24 mouse cellular contexts compared by ENCODE assay signal in genomic region chr12:50614341-50614740, GRCm38 (mm10). TPM values are rescaled to one million over a fixed set of nuclear protein-coding genes. Genes with fewer than 3 reads are reported as not detected.
DNase-seq lines count a peak whose midpoint lies in the region; ATAC-seq lines count a peak whose summit lies in the region.
"Had no signal": no experiment of that assay in that cellular context is flagged by ENCODE, and none has a peak within 500 bp of the region (broad histone marks: within the 10 kb centered on the region; RNA-seq: fewer than 3 reads in every experiment).

No protein-coding gene starts in this region.

- H3K27ac ChIP-seq in midbrain, embryonic 11.5 days (ENCODE audit: low read depth, low read length), result no peak overlapping the region
- no peak overlapping the region for H3K27ac ChIP-seq in midbrain, embryonic 15.5 days
- H3K27ac ChIP-seq in heart, embryonic 16.5 days (ENCODE audit: low read length), result peak overlapping the region; percentile 63
- H3K27ac ChIP-seq: embryonic facial prominence, embryonic 10.5 days; hindbrain, embryonic 14.5 days; limb, embryonic 10.5 days; liver, embryonic 12.5 days had no signal

- H3K27me3 ChIP-seq in midbrain, embryonic 11.5 days (ENCODE audit: control insufficient read depth, insufficient read depth, low read length), result no peaks in the 10 kb centered on the region
- no peaks in the 10 kb centered on the region for H3K27me3 ChIP-seq in midbrain, embryonic 15.5 days (replicated peaks)
- no peaks in the 10 kb centered on the region for H3K27me3 ChIP-seq in heart, embryonic 16.5 days (ENCODE audit: control insufficient read depth, insufficient read depth, low read length)
- H3K27me3 ChIP-seq: liver, embryonic 12.5 days; Patski had no signal

- no peaks in the 10 kb centered on the region for H3K9me3 ChIP-seq in midbrain, embryonic 11.5 days (ENCODE audit: control insufficient read depth, low read length)
- no peaks in the 10 kb centered on the region for H3K9me3 ChIP-seq in midbrain, embryonic 15.5 days
- H3K9me3 ChIP-seq in heart, embryonic 16.5 days (replicated peaks; ENCODE audit: control insufficient read depth, low read length), result no peaks in the 10 kb centered on the region
- H3K9me3 ChIP-seq: embryonic facial prominence, embryonic 10.5 days; limb, embryonic 10.5 days; liver, embryonic 12.5 days had no signal

- intact Hi-C loops in left cerebral cortex, postnatal 10 days (cut with DNase I), result no loop called here

- ATAC-seq in midbrain, embryonic 11.5 days (ENCODE audit: low FRiP score), result 0 out of 2 replicates have a peak, but pooled peaks have one; percentile 27
- no peak for ATAC-seq in midbrain, embryonic 15.5 days (replicated peaks)
- ATAC-seq in heart, embryonic 16.5 days (replicated peaks; ENCODE audit: extremely low read depth, insufficient read depth, low FRiP score), result peak; percentile 83
- ATAC-seq: intestine, embryonic 16.5 days; liver, embryonic 12.5 days; Patski had no signal

- DNase-seq in embryo, embryonic 10 days (ENCODE audit: low spot score), result peak; percentile 17
- DNase-seq in embryo, embryonic 9.5 days (ENCODE audit: extremely low spot score), result no peak
- no peak for DNase-seq in midbrain, embryonic 11.5 days (ENCODE audit: low spot score, missing footprints)
- DNase-seq in kidney, postnatal 4 days, result no peak
- no peak for DNase-seq in thymus, postnatal 36 days
- no peak for DNase-seq in left cerebral cortex, postnatal 10 days (ENCODE audit: extremely low spot score in 1 of 2, low spot score in 2 of 2)
- DNase-seq: B cell, adult 2 months; cerebellum, adult 11 months; gastrocnemius, postnatal 25 days; kidney, postnatal 25 days; lung, postnatal 10 days; right cerebral cortex, adult 18-20 months; thymus, postnatal 4 days had no signal

- no peak overlapping the region for H3K4me3 ChIP-seq in midbrain, embryonic 11.5 days (ENCODE audit: low read depth, low read length)
- H3K4me3 ChIP-seq in midbrain, embryonic 15.5 days, result no peak overlapping the region
- no peak overlapping the region for H3K4me3 ChIP-seq in heart, embryonic 16.5 days (ENCODE audit: low read length)
- H3K4me3 ChIP-seq: embryonic facial prominence, embryonic 10.5 days; erythroblast, embryonic 14.5 days; limb, embryonic 10.5 days; liver, embryonic 12.5 days had no signal

- WGBS in midbrain, embryonic 11.5 days, result 62% methylated on average over 6 of the region's 6 CpGs
- WGBS in midbrain, embryonic 15.5 days, result 55% methylated on average over 6 of the region's 6 CpGs
- 16% methylated on average over 6 of the region's 6 CpGs for WGBS in heart, embryonic 16.5 days

- H3K4me2 ChIP-seq in midbrain, embryonic 11.5 days, result no peak overlapping the region
- no peak overlapping the region for H3K4me2 ChIP-seq in midbrain, embryonic 15.5 days
- peak overlapping the region; percentile 22; the same call in 1 of the 2 replicates for H3K4me2 ChIP-seq in heart, embryonic 16.5 days (ENCODE audit: low read depth, low read length)
- H3K4me2 ChIP-seq: hindbrain, embryonic 14.5 days; liver, embryonic 12.5 days had no signal

- no peaks in the 10 kb centered on the region for H3K36me3 ChIP-seq in midbrain, embryonic 11.5 days (ENCODE audit: control insufficient read depth, insufficient read depth, low read length)
- H3K36me3 ChIP-seq in midbrain, embryonic 15.5 days (replicated peaks), result no peaks in the 10 kb centered on the region
- no peaks in the 10 kb centered on the region for H3K36me3 ChIP-seq in heart, embryonic 16.5 days (ENCODE audit: control insufficient read depth, insufficient read depth)
- H3K36me3 ChIP-seq: embryonic facial prominence, embryonic 10.5 days; limb, embryonic 10.5 days; liver, embryonic 12.5 days had no signal

- no peak overlapping the region for H3K9ac ChIP-seq in midbrain, embryonic 11.5 days (ENCODE audit: low read length)
- no peak overlapping the region for H3K9ac ChIP-seq in midbrain, embryonic 15.5 days
- H3K9ac ChIP-seq in heart, embryonic 16.5 days (ENCODE audit: low read length), result no peak overlapping the region
- H3K9ac ChIP-seq: hindbrain, embryonic 14.5 days; liver, embryonic 12.5 days had no signal

- no peaks in the 10 kb centered on the region for H3K4me1 ChIP-seq in midbrain, embryonic 11.5 days (ENCODE audit: control insufficient read depth, insufficient read depth, low read length)
- no peaks in the 10 kb centered on the region for H3K4me1 ChIP-seq in midbrain, embryonic 15.5 days
- peaks cover 13% of the 10 kb centered on the region for H3K4me1 ChIP-seq in heart, embryonic 16.5 days (ENCODE audit: control insufficient read depth, insufficient read depth, low read length)
- H3K4me1 ChIP-seq: embryonic facial prominence, embryonic 10.5 days; limb, embryonic 10.5 days; liver, embryonic 12.5 days had no signal

RNA-seq across cellular contexts. Expression of gene Prkd1, which starts 34.6 kb away (rescaled TPM):
- polyA plus RNA-seq in midbrain, embryonic 11.5 days (2014; fragmentation: Nextera tagmentation; extraction: Ambion mirVana), result 4.4 and 4.5 TPM in 2 replicates
- 2.1 and 2.3 TPM in 2 replicates for polyA plus RNA-seq in midbrain, embryonic 15.5 days (2015; fragmentation: Nextera tagmentation; extraction: Ambion mirVana)
- polyA plus RNA-seq in heart, embryonic 16.5 days (2015; fragmentation: Nextera tagmentation; extraction: Ambion mirVana), result 4.5 and 4.6 TPM in 2 replicates
- total RNA-seq in left cerebral cortex, postnatal 10 days (2021), result 1 to 10 TPM; 7.6 to 9.0 TPM
- total RNA-seq: megakaryocyte-erythroid progenitor cell, adult 5-6 weeks; monocyte, adult 5-6 weeks had no signal
